Mouse (Mus musculus) frontal cortex, postnatal 25 days (tissue): ENCODE data around the gene Hadhb.
"Not testable (repeated sequence)": the region's sequence is repeated elsewhere in the genome, so short reads cannot be mapped to it uniquely, and the experiment has no call there.

Source experiments
- DNase-seq, 2 experiments: peaks; one replicate each; pipeline ENCODE4 v3.0.0; 2022; ENCODE audit warnings: low spot score in 2 of 2

Hadhb gene

GRCm38 (mm10) chr5:30172931-30173692, 18.1 kb downstream of the Hadhb start:
- no peak for DNase-seq

GRCm38 (mm10) chr5:30175811-30176210, 20.8 kb downstream of the Hadhb start:
- DNase-seq, result no peak

- DNase-seq, result no peak
Observed at GRCm38 (mm10) chr5:30187687-30188485, 32.8 kb downstream of the Hadhb start.

GRCm38 (mm10) chr5:30192452-30192851, 37.4 kb downstream of the Hadhb start:
- DNase-seq, result no peak

- DNase-seq, result no peak
Observed at GRCm38 (mm10) chr5:30195340-30195739, 40.3 kb downstream of the Hadhb start.

GRCm38 (mm10) chr5:30198257-30198656, 43.2 kb downstream of the Hadhb start:
- no peak for DNase-seq

- peak in 1 of 2 experiments; percentile 21 for DNase-seq
Observed at GRCm38 (mm10) chr5:30201521-30201920, 46.5 kb downstream of the Hadhb start.

- no peak for DNase-seq
Observed at GRCm38 (mm10) chr5:30202221-30202620, 47.2 kb downstream of the Hadhb start.

- DNase-seq, result no peak
Observed at GRCm38 (mm10) chr5:30203216-30203885, 48.3 kb downstream of the Hadhb start.

- no peak for DNase-seq
Observed at GRCm38 (mm10) chr5:30204441-30204840, 49.4 kb downstream of the Hadhb start.

GRCm38 (mm10) chr5:30205034-30205433, 50.0 kb downstream of the Hadhb start:
- no peak for DNase-seq

- DNase-seq, result no peak
Observed at GRCm38 (mm10) chr5:30205493-30205892, 50.4 kb downstream of the Hadhb start, which contains the start of gene Adgrf3. Adgrf3 (minus strand) TSS chr5:30205722.

- DNase-seq, result no peak
Observed at GRCm38 (mm10) chr5:30207276-30207675, 52.2 kb downstream of the Hadhb start.

GRCm38 (mm10) chr5:30210758-30211157, 55.7 kb downstream of the Hadhb start:
- not testable (repeated sequence) for DNase-seq

GRCm38 (mm10) chr5:30214889-30215288, 59.8 kb downstream of the Hadhb start:
- DNase-seq, result peak; percentile 40 to 56

GRCm38 (mm10) chr5:30215970-30216369, 60.9 kb downstream of the Hadhb start:
- no peak for DNase-seq

GRCm38 (mm10) chr5:30219715-30220114, 64.7 kb downstream of the Hadhb start:
- DNase-seq, result no peak

GRCm38 (mm10) chr5:30220666-30221065, 65.6 kb downstream of the Hadhb start:
- DNase-seq, result no peak

GRCm38 (mm10) chr5:30222681-30223080, 67.6 kb downstream of the Hadhb start:
- no peak for DNase-seq

GRCm38 (mm10) chr5:30230901-30231300, 75.9 kb downstream of the Hadhb start:
- DNase-seq, result no peak

- DNase-seq, result no peak
Observed at GRCm38 (mm10) chr5:30231891-30232270, 76.8 kb downstream of the Hadhb start.

- DNase-seq, result peak; percentile 94 to 97
Observed at GRCm38 (mm10) chr5:30232271-30232971, 77.4 kb downstream of the Hadhb start, which contains the start of gene Selenoi. Selenoi (plus strand) TSS chr5:30232581.
